Mouse (Mus musculus): ENCODE data around the gene Cd163l1. TPM values are rescaled to one million over a fixed set of nuclear protein-coding genes. Genes with fewer than 3 reads are reported as not detected.

The Cd163l1 gene
- polyA plus RNA-seq, 1 experiment from 2014 or later = 0.05 TPM

DNA sequence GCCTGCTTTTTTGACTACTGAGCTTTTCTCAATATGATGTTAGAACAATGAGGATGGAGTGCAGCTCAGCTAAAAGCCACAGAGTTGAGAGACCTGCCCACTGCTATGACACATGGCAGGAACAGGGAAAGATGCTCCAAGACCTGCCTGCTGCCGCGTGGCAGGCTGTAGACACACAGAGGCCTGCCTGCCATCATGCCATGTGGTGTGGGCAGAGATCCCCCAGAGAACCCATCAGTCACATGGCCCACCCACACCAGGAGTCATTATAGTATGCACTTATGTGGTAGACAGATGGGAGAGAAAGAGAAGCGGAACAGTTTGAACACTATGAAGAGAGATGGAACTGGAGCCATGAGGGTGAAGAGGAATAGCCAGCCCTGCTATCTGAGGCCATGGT lies 15.6 kb downstream of the Cd163l1 start:
- Histone ChIP-seq H3K36me3 (ENCODE audit: insufficient read depth, low read length) (no peaks in the 10 kb centered on the region), H3K27me3 (ENCODE audit: insufficient read depth, low read length) (no peaks in the 10 kb centered on the region), H3K27ac (no peak overlapping the region), H3K4me1 (replicated peaks; ENCODE audit: insufficient read depth, low read length) (no peaks in the 10 kb centered on the region), H3K9me3 (replicated peaks; ENCODE audit: low read length) (no peaks in the 10 kb centered on the region), H3K9ac (ENCODE audit: low read depth, low read length) (no peak overlapping the region), H3K4me2 (ENCODE audit: low read length) (no peak overlapping the region), H3K4me3 (replicated peaks; ENCODE audit: low read depth, low read length) (no peak overlapping the region)
- ATAC-seq (replicated peaks; ENCODE audit: low FRiP score, low read depth) = no peak
- no peak for DNase-seq (ENCODE audit: low spot score)
- 93% methylated on average over 3 of the region's 3 CpGs for WGBS
- no peak for TF ChIP-seq CTCF (IDR thresholded peaks at IDR 0.05; ENCODE audit: low read depth)

DNA sequence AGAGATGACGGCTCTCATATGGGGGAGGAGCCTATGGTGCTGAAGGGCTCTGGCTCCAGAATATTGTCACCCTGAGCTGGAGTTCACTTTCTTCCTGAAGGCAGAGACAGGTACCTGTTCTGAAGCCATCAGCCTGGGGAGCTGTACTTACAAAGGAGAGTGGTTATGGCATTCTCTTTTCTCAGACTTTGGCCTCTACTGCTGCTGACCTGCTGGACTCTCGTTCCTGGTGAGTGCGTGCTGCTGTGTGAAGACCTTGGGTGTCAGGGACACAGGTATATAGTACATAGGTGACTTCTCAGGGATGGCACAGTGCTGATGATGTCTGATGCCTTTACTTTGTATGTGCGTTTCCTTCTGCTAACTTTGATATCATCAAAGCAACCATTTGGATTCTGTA lies 29.1 kb downstream of the Cd163l1 start, which contains the start of gene 5830411N06Rik:
Gene 5830411N06Rik (plus strand): TSS at position 69 of the 400 bp plus-strand sequence.
- Histone ChIP-seq H3K27me3 (ENCODE audit: insufficient read depth, low read length) (no peaks in the 10 kb centered on the region), H3K4me2 (ENCODE audit: low read length) (no peak within 1 kb of the TSS), H3K4me3 (replicated peaks; ENCODE audit: low read depth, low read length) (no peak within 1 kb of the TSS), H3K9me3 (replicated peaks; ENCODE audit: low read length) (no peaks in the 10 kb centered on the region), H3K27ac (no peak within 1 kb of the TSS), H3K9ac (ENCODE audit: low read depth, low read length) (no peak within 1 kb of the TSS), H3K4me1 (replicated peaks; ENCODE audit: insufficient read depth, low read length) (no peaks in the 10 kb centered on the region), H3K36me3 (ENCODE audit: insufficient read depth, low read length) (no peaks in the 10 kb centered on the region)
- DNase-seq (ENCODE audit: low spot score) = no peak
- TF ChIP-seq CTCF (IDR thresholded peaks at IDR 0.05; ENCODE audit: low read depth) = no peak
- ATAC-seq (replicated peaks; ENCODE audit: low FRiP score, low read depth) = no peak
- 78% methylated on average over 4 of the region's 4 CpGs for WGBS

DNA sequence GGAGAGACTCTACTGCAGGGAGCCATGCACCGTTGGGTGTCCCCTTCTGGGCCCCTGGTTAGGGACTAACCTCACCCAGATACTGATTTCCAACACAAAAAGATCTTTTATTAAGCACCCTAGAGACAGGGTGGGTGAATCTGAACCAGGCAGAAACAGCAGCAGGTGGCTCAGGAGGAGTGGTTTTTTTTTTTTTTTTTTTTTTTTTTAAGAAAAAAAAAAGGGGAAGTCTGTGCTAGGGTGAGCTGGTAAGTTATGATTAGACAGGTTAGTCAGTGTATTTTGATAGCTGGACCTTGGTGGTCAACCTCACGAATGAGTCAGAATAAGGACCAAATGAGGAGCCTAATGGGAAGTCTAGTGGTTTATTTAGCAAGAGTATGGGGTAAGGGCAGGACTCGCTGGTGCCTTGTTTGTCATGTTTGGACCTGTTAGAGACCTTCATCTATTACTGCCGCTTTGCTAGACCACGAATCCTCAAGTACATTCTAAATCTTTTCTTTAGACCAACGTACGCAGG lies 35.8 kb downstream of the Cd163l1 start:
- no peaks in the 10 kb centered on the region for H3K36me3 ChIP-seq (ENCODE audit: insufficient read depth, low read length)
- ATAC-seq (replicated peaks; ENCODE audit: low FRiP score, low read depth) = no peak
- no peak overlapping the region for H3K27ac ChIP-seq
- H3K27me3 ChIP-seq (ENCODE audit: insufficient read depth, low read length) = no peaks in the 10 kb centered on the region
- TF ChIP-seq CTCF (IDR thresholded peaks at IDR 0.05; ENCODE audit: low read depth) = no peak
- H3K9me3 ChIP-seq (replicated peaks; ENCODE audit: low read length) = no peaks in the 10 kb centered on the region
- no peaks in the 10 kb centered on the region for H3K4me1 ChIP-seq (replicated peaks; ENCODE audit: insufficient read depth, low read length)
- no peak overlapping the region for H3K4me2 ChIP-seq (ENCODE audit: low read length)
- no peak overlapping the region for H3K4me3 ChIP-seq (replicated peaks; ENCODE audit: low read depth, low read length)
- DNase-seq (ENCODE audit: low spot score) = no peak
- WGBS = 78% methylated on average over 7 of the region's 7 CpGs
- H3K9ac ChIP-seq (ENCODE audit: low read depth, low read length) = no peak overlapping the region

Other genes with a start within 250 kb of the Cd163l1 start
- 0.28 and 0.36 TPM in 2 replicates for gene 6430531B16Rik, start 239.5 kb upstream of the Cd163l1 start, polyA plus RNA-seq (2015; fragmentation: Nextera tagmentation; extraction: Ambion mirVana)
- gene Adam8, start 225.7 kb upstream of the Cd163l1 start, polyA plus RNA-seq (2015; fragmentation: Nextera tagmentation; extraction: Ambion mirVana) = 0.41 and 0.46 TPM in 2 replicates
- 35.0 TPM in 2 replicates for gene Zfp511, start 181.9 kb upstream of the Cd163l1 start, polyA plus RNA-seq (2015; fragmentation: Nextera tagmentation; extraction: Ambion mirVana)
- 34.4 and 39.5 TPM in 2 replicates for gene Tubgcp2, start 181.6 kb upstream of the Cd163l1 start, polyA plus RNA-seq (2015; fragmentation: Nextera tagmentation; extraction: Ambion mirVana)
- gene Msx3, start 169.2 kb upstream of the Cd163l1 start, polyA plus RNA-seq (2015; fragmentation: Nextera tagmentation; extraction: Ambion mirVana) = not detected in 2 replicates
- gene Caly, start 135.7 kb upstream of the Cd163l1 start, polyA plus RNA-seq (2015; fragmentation: Nextera tagmentation; extraction: Ambion mirVana) = 0.89 and 1.1 TPM in 2 replicates
- gene Prap1, start 124.9 kb upstream of the Cd163l1 start, polyA plus RNA-seq (2015; fragmentation: Nextera tagmentation; extraction: Ambion mirVana) = 3.9 and 6.2 TPM in 2 replicates
- 86.8 and 88.4 TPM in 2 replicates for gene Fuom, start 115.8 kb upstream of the Cd163l1 start, polyA plus RNA-seq (2015; fragmentation: Nextera tagmentation; extraction: Ambion mirVana)
- 21.0 and 22.9 TPM in 2 replicates for gene Paox, start 102.5 kb upstream of the Cd163l1 start, polyA plus RNA-seq (2015; fragmentation: Nextera tagmentation; extraction: Ambion mirVana)
- 236 and 241 TPM in 2 replicates for gene Echs1, start 101.8 kb upstream of the Cd163l1 start, polyA plus RNA-seq (2015; fragmentation: Nextera tagmentation; extraction: Ambion mirVana)
- gene Mtg1, start 80.7 kb upstream of the Cd163l1 start, polyA plus RNA-seq (2015; fragmentation: Nextera tagmentation; extraction: Ambion mirVana) = 29.9 and 30.4 TPM in 2 replicates
- gene Sprn, start 63.4 kb upstream of the Cd163l1 start, polyA plus RNA-seq (2015; fragmentation: Nextera tagmentation; extraction: Ambion mirVana) = 0.13 and 0.16 TPM in 2 replicates
- gene Olfr522, start 53.5 kb upstream of the Cd163l1 start, polyA plus RNA-seq (2015; fragmentation: Nextera tagmentation; extraction: Ambion mirVana) = not detected in 2 replicates
- gene Olfr523, start 45.0 kb upstream of the Cd163l1 start, polyA plus RNA-seq (2015; fragmentation: Nextera tagmentation; extraction: Ambion mirVana) = not detected in 2 replicates
- not detected in 2 replicates for gene Olfr524, start 12.3 kb upstream of the Cd163l1 start, polyA plus RNA-seq (2015; fragmentation: Nextera tagmentation; extraction: Ambion mirVana)
- not detected in 2 replicates for gene 5830411N06Rik, start 29.0 kb downstream of the Cd163l1 start, polyA plus RNA-seq (2015; fragmentation: Nextera tagmentation; extraction: Ambion mirVana)
- gene Olfr525, start 102.6 kb downstream of the Cd163l1 start, polyA plus RNA-seq (2015; fragmentation: Nextera tagmentation; extraction: Ambion mirVana) = not detected in 2 replicates
- gene Olfr527, start 115.8 kb downstream of the Cd163l1 start, polyA plus RNA-seq (2015; fragmentation: Nextera tagmentation; extraction: Ambion mirVana) = not detected in 2 replicates
- gene Olfr60, start 143.4 kb downstream of the Cd163l1 start, polyA plus RNA-seq (2015; fragmentation: Nextera tagmentation; extraction: Ambion mirVana) = not detected in 2 replicates
- gene Olfr530, start 158.1 kb downstream of the Cd163l1 start, polyA plus RNA-seq (2015; fragmentation: Nextera tagmentation; extraction: Ambion mirVana) = not detected in 2 replicates
- not detected in 2 replicates for gene Olfr531, start 184.7 kb downstream of the Cd163l1 start, polyA plus RNA-seq (2015; fragmentation: Nextera tagmentation; extraction: Ambion mirVana)
- not detected in 2 replicates for gene Olfr532, start 203.4 kb downstream of the Cd163l1 start, polyA plus RNA-seq (2015; fragmentation: Nextera tagmentation; extraction: Ambion mirVana)
- gene Olfr533, start 245.1 kb downstream of the Cd163l1 start, polyA plus RNA-seq (2015; fragmentation: Nextera tagmentation; extraction: Ambion mirVana) = not detected in 2 replicates

All from kidney, postnatal 0 days (tissue).